ENCODE assay signal across 11 mouse cellular contexts in the genomic region with DNA sequence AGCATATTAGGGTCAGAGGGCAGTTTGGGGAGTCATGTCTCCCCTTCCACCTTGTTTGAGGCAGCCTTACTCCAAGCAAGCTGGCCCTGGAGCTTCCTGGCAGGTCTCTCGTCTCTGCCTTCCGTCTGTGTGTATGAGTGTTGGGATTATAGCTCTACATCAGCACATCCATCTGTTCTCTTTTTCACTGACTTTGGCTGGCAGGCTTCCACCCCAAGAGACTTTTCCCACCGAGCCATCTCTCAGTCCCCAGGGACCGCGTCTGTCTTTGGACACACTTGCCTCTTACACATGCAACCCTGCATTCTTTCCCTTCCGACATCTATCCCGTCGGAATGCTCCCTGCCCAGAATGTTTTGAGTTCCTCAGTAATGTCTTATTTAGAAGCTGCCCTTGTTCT.
A peak's percentile ranks its signal among the peaks of the same experiment; 100 is the strongest.
DNase-seq lines count a peak whose midpoint lies in the region; ATAC-seq and TF ChIP-seq lines count a peak whose summit lies in the region.
"Had no signal": no experiment of that assay in that cellular context is flagged by ENCODE, and none has a peak within 500 bp of the region (broad histone marks: within the 10 kb centered on the region; RNA-seq: fewer than 3 reads in every experiment).

No protein-coding gene starts in this region.

- no peak overlapping the region for H3K9ac ChIP-seq in hindbrain, postnatal 0 days (replicated peaks; ENCODE audit: low read length)
- no peak overlapping the region for H3K9ac ChIP-seq in hindbrain, embryonic 13.5 days
- no peak overlapping the region for H3K9ac ChIP-seq in stomach, embryonic 16.5 days (ENCODE audit: low read length)
- H3K9ac ChIP-seq in stomach, postnatal 0 days (ENCODE audit: low read length) = no peak overlapping the region
- H3K9ac ChIP-seq in hindbrain, embryonic 14.5 days = no peak overlapping the region
- H3K9ac ChIP-seq: embryonic facial prominence, embryonic 12.5 days; limb, embryonic 12.5 days had no signal

- no peaks in the 10 kb centered on the region for H3K4me1 ChIP-seq in hindbrain, postnatal 0 days (ENCODE audit: insufficient read depth, low read length)
- H3K4me1 ChIP-seq in hindbrain, embryonic 13.5 days (replicated peaks) = 0 out of 2 replicates have a peak, but pooled peaks cover 4% of the 10 kb centered on the region
- peaks cover 27% of the 10 kb centered on the region for H3K4me1 ChIP-seq in stomach, embryonic 16.5 days (ENCODE audit: control insufficient read depth, insufficient read depth, low read length)
- 0 out of 2 replicates have a peak, but pooled peaks cover 2% of the 10 kb centered on the region for H3K4me1 ChIP-seq in stomach, postnatal 0 days (replicated peaks; ENCODE audit: control insufficient read depth, insufficient read depth)
- H3K4me1 ChIP-seq in hindbrain, embryonic 14.5 days (replicated peaks; ENCODE audit: control insufficient read depth, insufficient read depth, low read length) = no peaks in the 10 kb centered on the region

- H3K4me2 ChIP-seq in hindbrain, postnatal 0 days (ENCODE audit: low read depth, low read length) = no peak overlapping the region
- no peak overlapping the region for H3K4me2 ChIP-seq in hindbrain, embryonic 13.5 days
- H3K4me2 ChIP-seq in stomach, embryonic 16.5 days (ENCODE audit: low read depth, low read length) = no peak overlapping the region
- no peak overlapping the region for H3K4me2 ChIP-seq in stomach, postnatal 0 days (replicated peaks; ENCODE audit: low read depth)
- no peak overlapping the region for H3K4me2 ChIP-seq in hindbrain, embryonic 14.5 days (replicated peaks)
- H3K4me2 ChIP-seq: embryonic facial prominence, embryonic 12.5 days; limb, embryonic 12.5 days had no signal

- H3K9me3 ChIP-seq in hindbrain, postnatal 0 days (ENCODE audit: low read length) = no peaks in the 10 kb centered on the region
- H3K9me3 ChIP-seq in hindbrain, embryonic 13.5 days = no peaks in the 10 kb centered on the region
- no peaks in the 10 kb centered on the region for H3K9me3 ChIP-seq in stomach, embryonic 16.5 days (replicated peaks; ENCODE audit: control insufficient read depth, low read length)
- no peaks in the 10 kb centered on the region for H3K9me3 ChIP-seq in stomach, postnatal 0 days (ENCODE audit: control insufficient read depth, low read length)
- no peaks in the 10 kb centered on the region for H3K9me3 ChIP-seq in hindbrain, embryonic 14.5 days (ENCODE audit: control insufficient read depth, low read length)
- H3K9me3 ChIP-seq: embryonic facial prominence, embryonic 12.5 days; limb, embryonic 12.5 days had no signal

- no peaks in the 10 kb centered on the region for H3K27me3 ChIP-seq in hindbrain, postnatal 0 days (ENCODE audit: insufficient read depth, low read length)
- H3K27me3 ChIP-seq in hindbrain, embryonic 13.5 days = no peaks in the 10 kb centered on the region
- H3K27me3 ChIP-seq in stomach, embryonic 16.5 days (ENCODE audit: control insufficient read depth, insufficient read depth, low read length) = no peaks in the 10 kb centered on the region
- no peaks in the 10 kb centered on the region for H3K27me3 ChIP-seq in stomach, postnatal 0 days (ENCODE audit: control insufficient read depth, insufficient read depth, low read length)
- H3K27me3 ChIP-seq in hindbrain, embryonic 14.5 days (ENCODE audit: control insufficient read depth, insufficient read depth, low read length) = no peaks in the 10 kb centered on the region
- H3K27me3 ChIP-seq: embryonic facial prominence, embryonic 12.5 days had no signal

- H3K4me3 ChIP-seq in hindbrain, postnatal 0 days (ENCODE audit: low read length) = no peak overlapping the region
- no peak overlapping the region for H3K4me3 ChIP-seq in hindbrain, embryonic 13.5 days
- no peak overlapping the region for H3K4me3 ChIP-seq in stomach, embryonic 16.5 days (replicated peaks; ENCODE audit: low read length)
- no peak overlapping the region for H3K4me3 ChIP-seq in stomach, postnatal 0 days (ENCODE audit: low read depth, low read length)
- H3K4me3 ChIP-seq in hindbrain, embryonic 14.5 days (replicated peaks; ENCODE audit: low read length) = no peak overlapping the region
- H3K4me3 ChIP-seq: embryonic facial prominence, embryonic 12.5 days; limb, embryonic 12.5 days had no signal

- WGBS in hindbrain, postnatal 0 days = 38% methylated on average over 8 of the region's 8 CpGs
- 69% methylated on average over 8 of the region's 8 CpGs for WGBS in hindbrain, embryonic 13.5 days
- 44% methylated on average over 8 of the region's 8 CpGs for WGBS in stomach, embryonic 16.5 days
- 45% methylated on average over 8 of the region's 8 CpGs for WGBS in stomach, postnatal 0 days
- 59% methylated on average over 8 of the region's 8 CpGs for WGBS in hindbrain, embryonic 14.5 days

- H3K36me3 ChIP-seq in hindbrain, postnatal 0 days (ENCODE audit: insufficient read depth, low read length) = no peaks in the 10 kb centered on the region
- H3K36me3 ChIP-seq in hindbrain, embryonic 13.5 days = no peaks in the 10 kb centered on the region
- no peaks in the 10 kb centered on the region for H3K36me3 ChIP-seq in stomach, embryonic 16.5 days (ENCODE audit: control insufficient read depth, insufficient read depth, low read length)
- H3K36me3 ChIP-seq in stomach, postnatal 0 days (ENCODE audit: control insufficient read depth, insufficient read depth, low read length) = no peaks in the 10 kb centered on the region
- H3K36me3 ChIP-seq in hindbrain, embryonic 14.5 days (replicated peaks; ENCODE audit: control insufficient read depth, insufficient read depth) = no peaks in the 10 kb centered on the region
- H3K36me3 ChIP-seq: embryonic facial prominence, embryonic 12.5 days; G1E; limb, embryonic 12.5 days had no signal

- no peak for ATAC-seq in hindbrain, postnatal 0 days
- no peak for ATAC-seq in hindbrain, embryonic 13.5 days (ENCODE audit: low FRiP score)
- ATAC-seq in stomach, embryonic 16.5 days (ENCODE audit: insufficient read depth, low FRiP score) = no peak
- ATAC-seq in stomach, postnatal 0 days (ENCODE audit: low FRiP score, low TSS enrichment) = no peak
- no peak for ATAC-seq in hindbrain, embryonic 14.5 days (ENCODE audit: low FRiP score)

- TF ChIP-seq CTCF in hindbrain, postnatal 0 days (IDR thresholded peaks at IDR 0.05; ENCODE audit: low read depth) = no peak
- no peak for TF ChIP-seq CTCF in stomach, postnatal 0 days (IDR thresholded peaks at IDR 0.05; ENCODE audit: low read depth)

- no peak overlapping the region for H3K27ac ChIP-seq in hindbrain, postnatal 0 days
- H3K27ac ChIP-seq in hindbrain, embryonic 13.5 days = no peak overlapping the region
- H3K27ac ChIP-seq in stomach, embryonic 16.5 days (ENCODE audit: low read length) = 0 out of 2 replicates have a peak overlapping the region, but pooled peaks have one; percentile 23
- H3K27ac ChIP-seq in stomach, postnatal 0 days (replicated peaks) = no peak overlapping the region
- no peak overlapping the region for H3K27ac ChIP-seq in hindbrain, embryonic 14.5 days
- H3K27ac ChIP-seq: embryonic facial prominence, embryonic 12.5 days; limb, embryonic 12.5 days had no signal

- no peak for TF ChIP-seq EP300 in stomach, postnatal 0 days (optimal IDR thresholded peaks at IDR 0.05)

- peak; percentile 33 for DNase-seq in hindbrain, postnatal 0 days (ENCODE audit: low spot score)
- no peak for DNase-seq in stomach, postnatal 0 days (ENCODE audit: low spot score)
- DNase-seq in kidney, postnatal 36 days = peak; percentile 44 to 58
- peak; percentile 51 for DNase-seq in right cerebral cortex, postnatal 4 days
- no peak for DNase-seq in hindbrain, embryonic 14.5 days (ENCODE audit: low spot score)
- no peak for DNase-seq in spleen, postnatal 14 days (ENCODE audit: low spot score in 2 of 2)

Comparison
In these comparisons a context has a peak if more than half of its experiments do, and no peak if none do; other contexts are left out.
1. DNase-seq: peak in hindbrain, postnatal 0 days (single experiment), kidney, postnatal 36 days (2 of 2) and right cerebral cortex, postnatal 4 days (single experiment); none in stomach, postnatal 0 days (single experiment), hindbrain, embryonic 14.5 days (single experiment) and spleen, postnatal 14 days (0 of 2).